Mouse (Mus musculus) c-Kit-negative CD71-positive TER-119-positive erythroid progenitor cells, embryonic 14.5 days (primary cell): ENCODE results near the gene Garnl3.
"Not testable (repeated sequence)": the region's sequence is repeated elsewhere in the genome, so short reads cannot be mapped to it uniquely, and the experiment has no call there.

ENCODE experiments used
- DNase-seq: peaks from one replicate; pipeline ENCODE4 v3.0.0-alpha.2; 2013; ENCODE audit warnings: low read depth, low spot score

Garnl3 gene

DNA sequence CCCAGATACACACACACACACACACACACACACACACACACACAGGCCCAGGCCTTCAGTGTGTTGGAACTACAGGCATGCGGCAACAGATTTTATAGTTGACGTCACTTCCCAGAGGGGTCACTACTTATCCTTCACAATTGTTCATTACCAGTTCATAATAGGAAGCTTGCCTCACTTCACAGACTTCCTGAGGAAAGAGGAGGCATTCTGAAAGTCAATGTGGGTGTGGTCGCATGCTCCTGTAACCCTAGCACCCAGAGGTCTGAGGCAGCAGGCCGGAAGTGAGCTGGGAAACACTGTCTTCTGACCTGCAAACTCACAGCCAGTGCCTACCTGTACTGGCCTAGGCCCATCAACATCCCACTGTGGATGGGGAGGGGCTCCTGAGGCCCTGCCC lies 106.4 kb downstream of the Garnl3 start:
- no peak for DNase-seq

DNA sequence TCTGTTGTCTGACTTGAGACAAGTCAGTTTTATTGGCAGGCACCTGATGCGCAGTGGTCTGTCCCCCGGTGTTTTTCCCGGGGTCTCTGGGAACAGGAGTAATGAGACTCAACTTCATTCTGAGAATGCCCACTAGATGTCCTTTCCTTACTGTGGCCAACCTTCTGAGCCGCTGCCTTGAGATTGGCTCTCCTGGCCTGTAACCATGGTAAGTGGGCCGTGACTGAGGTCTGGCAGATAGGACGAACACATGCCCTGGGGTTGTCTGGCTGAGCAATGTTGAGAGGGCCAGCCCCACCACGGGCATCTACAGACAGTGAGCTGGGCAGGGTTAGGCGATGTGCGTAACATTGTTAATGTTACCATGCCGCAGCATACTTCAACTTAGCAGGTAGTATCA lies 106.9 kb downstream of the Garnl3 start:
- no peak for DNase-seq

DNA sequence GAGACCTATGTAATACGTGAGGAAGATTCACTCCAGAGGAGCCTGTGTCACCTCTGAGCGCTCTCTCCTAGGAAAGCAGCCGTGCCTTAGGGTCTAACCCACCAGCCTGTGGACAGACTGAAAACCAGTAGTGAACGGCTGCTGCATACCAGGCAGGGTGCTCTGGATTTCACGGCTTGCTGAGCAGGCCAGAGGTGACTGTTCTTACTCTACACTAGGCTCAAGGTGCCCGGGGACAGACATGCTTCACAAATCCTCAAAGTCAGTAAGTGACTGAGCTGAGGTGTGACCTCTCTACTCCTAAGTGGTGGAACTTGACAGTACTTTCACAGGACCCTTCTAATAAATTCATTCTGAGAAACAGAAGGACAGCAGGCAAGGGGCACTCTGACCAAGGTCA lies 108.6 kb downstream of the Garnl3 start:
- no peak for DNase-seq

DNA sequence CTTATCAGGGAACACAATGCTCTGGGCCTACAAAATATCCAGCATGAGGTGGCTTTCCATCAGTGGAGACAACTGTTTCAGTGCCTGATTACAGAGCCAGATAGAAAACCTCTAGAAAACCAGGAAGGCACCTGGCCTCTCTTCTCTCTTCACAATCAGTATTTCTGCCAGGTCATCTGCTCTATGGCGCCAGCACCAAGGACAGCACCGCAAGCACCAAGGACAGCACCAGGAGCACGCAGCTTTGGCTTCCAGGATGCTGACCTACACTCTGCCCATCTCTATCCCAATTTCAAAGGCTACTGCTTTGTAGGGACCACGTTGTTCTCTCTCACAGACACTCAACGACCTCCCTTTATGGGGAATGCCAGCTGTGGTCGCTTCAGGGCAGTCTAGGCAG lies 113.4 kb downstream of the Garnl3 start:
- no peak for DNase-seq

DNA sequence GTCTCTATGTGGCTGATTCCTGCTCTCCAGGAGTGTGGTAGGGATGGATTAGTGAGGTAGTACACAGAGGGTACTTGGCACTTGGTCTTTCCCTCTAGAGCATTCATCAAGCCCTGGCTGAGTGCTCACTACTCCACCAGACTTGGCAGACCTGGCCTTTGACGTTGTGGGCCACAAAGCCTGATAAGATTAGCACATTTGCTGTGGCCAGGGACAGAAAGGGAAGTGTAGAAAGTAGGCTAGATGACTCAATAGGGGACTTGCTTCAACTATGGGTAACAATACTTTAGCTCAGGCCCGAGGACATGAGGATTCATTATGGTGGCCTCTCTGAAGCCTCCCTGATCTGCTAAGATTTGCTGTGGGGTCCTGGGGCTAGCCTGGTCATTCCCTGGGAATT lies 114.3 kb downstream of the Garnl3 start:
- DNase-seq, result no peak

DNA sequence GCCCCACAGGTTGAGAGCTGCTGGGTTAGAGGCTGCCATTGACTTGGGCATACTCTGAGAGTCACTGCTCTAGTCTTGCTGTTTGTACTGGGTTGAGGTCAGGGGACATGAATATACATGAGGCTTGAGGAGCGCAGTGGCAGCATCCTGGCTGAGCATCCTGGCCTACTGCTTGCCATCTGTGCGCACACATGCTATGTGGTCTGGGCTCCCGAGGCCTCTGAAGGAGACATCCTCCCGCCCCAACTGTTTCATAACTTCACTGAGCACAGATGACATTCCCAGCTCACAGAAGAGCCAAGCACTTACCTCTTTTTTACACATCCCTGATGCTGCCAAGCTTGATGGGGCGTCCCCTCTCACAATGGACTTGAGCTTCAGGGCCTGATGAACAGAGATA lies 116.6 kb downstream of the Garnl3 start:
- no peak for DNase-seq

DNA sequence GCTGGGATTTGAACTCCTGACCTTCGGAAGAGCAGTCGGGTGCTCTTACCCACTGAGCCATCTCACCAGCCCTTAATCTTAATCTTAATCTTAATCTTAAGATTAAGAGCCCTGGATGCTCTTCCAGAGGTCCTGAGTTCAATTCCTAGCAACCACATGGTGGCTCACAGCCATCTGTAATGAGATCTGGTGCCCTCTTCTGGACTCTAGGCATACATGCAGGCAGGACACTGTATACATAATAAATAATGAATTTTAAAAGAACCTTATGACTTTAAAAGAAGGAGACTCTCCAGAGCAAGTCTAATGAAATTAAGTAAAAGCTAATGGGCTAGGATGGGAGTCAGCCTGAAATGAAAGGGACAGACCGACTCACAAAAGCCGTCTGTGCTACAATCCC lies 122.4 kb downstream of the Garnl3 start:
- DNase-seq, result not testable (repeated sequence)

DNA sequence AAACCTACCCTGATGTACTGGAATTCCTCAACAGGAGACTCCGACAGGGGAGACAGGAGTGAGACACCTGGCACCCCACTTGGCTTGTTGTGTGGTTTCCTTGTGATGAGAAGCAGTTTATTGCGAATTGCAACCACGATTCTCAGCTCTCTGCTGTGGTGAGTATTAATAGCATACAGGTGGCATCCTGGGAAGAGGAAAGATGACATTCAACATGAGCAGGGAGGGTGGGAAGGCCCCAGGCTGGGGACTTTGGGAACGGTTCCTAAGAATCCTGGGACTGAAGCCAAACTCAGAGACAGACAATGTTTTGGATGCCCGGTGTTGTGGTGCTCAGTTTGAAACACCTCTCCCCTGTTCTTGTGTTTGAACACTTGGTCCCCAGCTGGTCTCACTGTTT lies 126.4 kb downstream of the Garnl3 start:
- no peak for DNase-seq

DNA sequence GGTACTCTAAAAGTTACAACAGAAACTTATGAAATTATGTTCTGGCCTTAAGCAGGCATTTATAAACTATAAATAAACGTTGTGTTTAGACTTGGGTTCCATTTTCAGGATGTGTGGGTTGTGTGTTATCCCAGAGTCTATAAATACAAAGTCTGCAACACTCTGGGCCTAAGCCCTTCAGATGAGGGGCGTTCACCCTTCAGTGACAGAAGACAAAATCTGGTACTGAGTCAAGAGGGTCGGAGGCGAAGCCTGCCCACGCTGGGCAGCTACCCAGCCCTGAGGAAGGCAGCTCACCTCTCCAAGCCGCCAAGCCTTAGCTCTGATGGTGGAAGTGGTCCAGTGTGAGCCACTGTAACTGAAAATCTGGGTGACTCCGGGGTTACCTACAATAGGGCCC lies 129.3 kb downstream of the Garnl3 start:
- no peak for DNase-seq

DNA sequence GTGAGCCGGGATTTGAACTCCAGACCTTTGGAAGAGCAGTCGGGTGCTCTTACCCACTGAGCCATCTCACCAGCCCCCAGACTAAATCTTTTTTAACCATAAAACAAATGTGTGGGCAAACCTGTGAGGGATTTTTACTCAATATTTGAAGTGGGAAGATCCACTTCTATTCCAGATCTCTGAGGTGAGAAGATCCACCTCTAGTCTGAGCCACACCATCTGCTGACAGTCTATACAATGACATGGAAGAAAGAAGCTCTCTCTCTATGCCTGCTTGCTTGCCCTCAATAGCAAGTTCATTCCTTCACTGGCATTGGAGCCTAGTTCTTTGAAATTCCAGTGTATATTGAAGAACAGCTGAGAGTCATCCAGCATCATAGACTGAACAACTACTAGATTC lies 131.7 kb downstream of the Garnl3 start:
- DNase-seq, result no peak

DNA sequence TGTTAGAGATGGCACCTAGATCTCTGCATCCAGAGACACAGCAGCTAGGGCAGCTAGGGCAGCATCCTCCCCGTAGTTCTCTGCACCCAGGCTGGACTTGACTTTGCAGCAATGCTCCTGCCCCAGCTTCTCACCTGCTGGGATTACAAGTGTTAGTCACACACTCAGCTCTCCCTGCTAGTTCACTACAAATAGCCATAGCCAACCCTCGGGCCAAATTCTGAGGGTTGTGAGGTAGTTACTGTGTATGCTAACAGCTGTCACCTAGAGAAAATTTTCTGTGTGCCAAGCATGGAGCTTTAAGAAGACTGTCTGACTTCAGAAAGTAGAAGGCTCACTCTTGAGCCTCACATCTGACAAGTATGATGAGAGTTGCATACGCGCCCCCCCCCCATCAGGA lies 133.7 kb downstream of the Garnl3 start:
- no peak for DNase-seq

DNA sequence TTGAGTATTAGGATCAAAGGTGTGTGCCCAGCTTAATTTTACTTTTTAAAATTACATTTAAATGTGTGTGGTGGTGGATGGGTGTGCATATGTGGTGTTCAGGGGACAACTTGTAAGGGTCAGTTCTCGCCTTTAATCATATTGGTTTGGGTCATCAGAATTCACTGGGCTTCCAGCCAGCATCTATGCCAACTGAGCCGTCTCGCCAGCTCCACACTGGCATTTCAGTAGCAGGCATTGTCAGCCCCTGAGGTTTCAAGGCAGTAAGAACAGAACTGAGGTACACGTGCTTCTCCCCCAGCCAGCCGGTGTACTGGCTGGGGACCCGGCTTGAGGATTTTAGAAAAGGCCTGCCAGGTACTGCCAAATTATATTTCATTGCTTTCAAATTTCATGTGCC lies 134.4 kb downstream of the Garnl3 start:
- DNase-seq, result no peak

DNA sequence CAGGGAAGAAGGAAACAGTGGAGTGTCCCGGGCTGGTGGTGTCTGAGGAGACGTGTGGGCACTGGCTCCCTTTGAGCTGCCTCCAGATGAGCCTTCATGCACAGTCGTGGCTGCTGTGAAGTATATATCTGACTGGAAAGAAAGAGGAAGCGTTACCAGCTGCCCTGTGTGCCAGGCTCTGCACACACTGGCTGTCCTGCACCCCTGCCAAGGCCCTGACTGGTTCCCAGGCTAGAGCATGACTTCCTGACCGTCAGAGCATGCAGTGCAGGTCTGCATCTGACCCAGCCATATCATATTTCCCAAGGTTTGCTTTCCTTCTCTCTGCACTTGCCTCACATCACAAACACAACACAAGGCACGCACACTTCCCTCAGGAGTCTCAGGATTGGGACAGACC lies 139.3 kb downstream of the Garnl3 start:
- no peak for DNase-seq

DNA sequence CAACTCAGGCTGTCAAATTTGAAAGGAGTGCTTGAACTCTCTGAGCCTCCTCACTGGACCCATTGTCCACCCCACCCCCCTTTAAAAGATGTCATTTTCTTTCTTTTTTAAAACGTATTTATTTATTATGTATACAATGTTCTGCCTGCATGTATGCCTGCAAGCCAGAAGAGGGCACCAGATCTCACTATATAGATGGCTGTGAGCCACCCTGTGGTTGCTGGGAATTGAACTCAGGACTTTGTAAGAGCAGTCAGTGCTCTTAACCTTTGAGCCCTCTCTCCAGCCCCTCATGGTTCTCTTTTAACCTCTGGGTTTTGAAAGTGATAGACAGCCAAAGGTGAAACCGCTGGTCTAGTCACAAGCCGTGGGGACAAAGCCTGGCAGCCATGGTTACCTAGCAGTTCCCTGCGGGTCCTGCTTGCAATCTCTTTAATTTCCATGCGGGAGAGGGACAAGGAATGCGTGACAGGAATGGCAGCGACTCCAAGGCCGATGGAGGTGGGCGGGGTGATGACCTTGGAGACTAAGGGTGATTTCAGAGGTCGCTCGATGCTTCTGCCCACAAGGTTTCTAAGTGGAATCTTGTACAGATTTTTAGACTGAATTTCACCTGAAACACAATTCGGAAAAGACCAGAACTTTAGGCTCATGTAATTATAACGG lies 141.2 kb downstream of the Garnl3 start:
- no peak for DNase-seq

DNA sequence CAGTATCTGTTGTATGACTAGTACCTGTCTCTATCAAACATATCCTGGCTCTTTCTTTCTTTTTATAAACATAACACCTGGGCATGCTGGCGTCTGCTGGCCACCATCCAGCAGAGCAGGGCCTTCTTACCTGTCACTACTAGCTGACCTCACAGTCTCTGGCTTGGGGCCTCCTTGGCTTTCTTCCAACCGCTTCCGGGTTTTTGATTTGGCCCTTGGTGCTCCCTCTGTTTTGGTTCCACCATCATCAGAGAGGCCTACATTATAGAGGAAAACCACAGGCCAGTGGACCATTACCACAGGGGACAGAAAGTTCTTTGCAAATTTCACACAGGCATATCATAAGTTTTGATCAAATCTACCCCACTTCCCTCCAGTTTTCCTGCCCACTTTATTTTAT lies 142.1 kb downstream of the Garnl3 start:
- no peak for DNase-seq

DNA sequence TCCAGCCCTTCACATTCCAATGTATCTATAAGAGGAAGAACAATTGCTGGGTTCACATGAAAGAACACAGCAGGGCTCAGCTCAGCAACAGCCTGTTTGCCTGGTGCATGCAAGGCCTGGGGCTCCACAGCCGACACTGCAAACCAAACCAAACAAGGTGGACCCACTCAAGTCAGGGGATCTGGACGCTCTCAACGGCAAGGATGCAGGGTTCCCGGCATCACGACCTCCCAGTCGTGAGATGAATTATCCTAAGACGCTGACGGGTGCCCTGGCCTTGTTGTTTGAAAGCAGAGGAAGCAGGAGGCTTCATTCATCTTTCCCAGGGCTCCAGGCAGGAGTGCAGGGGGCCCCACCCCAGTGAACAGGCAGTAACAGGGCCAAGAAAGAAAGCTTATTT lies 145.6 kb downstream of the Garnl3 start:
- DNase-seq, result no peak

DNA sequence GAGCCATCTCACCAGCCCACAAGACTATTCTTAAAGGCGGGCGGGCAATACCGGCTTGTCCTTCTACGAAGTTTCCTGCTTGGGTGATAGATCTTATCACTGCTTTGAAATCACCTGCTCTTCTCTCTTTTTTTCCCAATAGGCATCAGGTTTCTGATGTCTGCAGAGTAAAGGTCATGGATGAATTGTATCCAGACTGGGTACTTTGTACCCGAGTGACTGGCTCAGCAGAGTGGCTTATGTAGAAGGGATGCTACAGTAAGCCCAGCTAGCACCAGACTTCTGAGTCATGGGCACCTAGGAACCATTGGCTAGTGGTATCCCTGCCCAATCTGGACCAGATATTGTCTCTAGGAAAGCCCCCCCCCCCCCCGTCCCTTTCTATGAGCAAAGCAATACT lies 147.8 kb downstream of the Garnl3 start:
- DNase-seq, result no peak

DNA sequence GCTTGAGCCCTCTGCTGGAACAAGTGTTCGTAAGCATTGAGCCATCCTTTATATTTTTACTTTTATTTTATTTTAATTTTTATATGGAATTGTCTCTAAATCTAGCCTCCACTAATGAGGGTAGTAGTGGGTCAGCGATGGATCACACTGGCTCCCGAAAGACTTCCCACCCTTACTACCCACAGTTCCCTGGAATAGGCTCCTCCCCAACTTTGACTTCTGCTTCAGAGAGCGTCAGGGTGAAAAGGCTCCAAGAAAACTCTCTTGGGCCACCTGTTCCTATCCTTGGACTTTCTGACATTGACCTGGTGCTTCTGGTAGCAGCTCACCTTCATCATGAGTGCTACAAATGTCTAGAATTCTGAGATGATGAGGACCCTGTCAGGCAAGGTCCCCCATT lies 148.8 kb downstream of the Garnl3 start:
- no peak for DNase-seq

DNA sequence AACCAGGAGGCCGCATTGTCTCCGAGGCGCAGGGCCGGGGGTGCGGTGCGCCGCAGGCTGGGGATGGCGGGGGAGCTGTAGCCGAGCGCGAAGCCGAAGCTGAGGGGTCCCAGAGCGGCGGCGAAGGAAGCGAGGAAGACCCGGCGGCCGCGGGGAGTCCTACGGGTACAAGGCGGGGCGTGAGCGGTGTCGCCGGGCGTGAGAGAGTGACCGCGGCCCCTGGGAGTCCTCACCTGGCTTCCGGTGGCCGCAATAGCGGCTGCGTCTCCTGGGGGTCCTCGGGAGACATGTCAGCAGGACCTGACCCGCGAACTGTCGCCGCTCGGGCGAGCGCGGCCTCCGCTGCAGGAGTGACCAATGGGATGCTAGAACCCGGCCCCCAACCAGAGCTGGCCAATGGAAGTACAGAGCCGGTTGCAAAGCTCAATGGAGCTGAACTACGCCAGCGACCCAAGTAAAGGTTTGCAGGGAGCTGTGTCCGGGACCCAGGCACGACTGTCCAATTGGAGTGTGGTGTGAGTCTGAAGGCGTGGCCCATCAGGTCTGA lies 149.7 kb downstream of the Garnl3 start, which contains the start of gene Slc2a8:
Gene Slc2a8, minus strand, starts transcription at position 359 of the 547 bp plus-strand sequence.
- peak; percentile 73 for DNase-seq

DNA sequence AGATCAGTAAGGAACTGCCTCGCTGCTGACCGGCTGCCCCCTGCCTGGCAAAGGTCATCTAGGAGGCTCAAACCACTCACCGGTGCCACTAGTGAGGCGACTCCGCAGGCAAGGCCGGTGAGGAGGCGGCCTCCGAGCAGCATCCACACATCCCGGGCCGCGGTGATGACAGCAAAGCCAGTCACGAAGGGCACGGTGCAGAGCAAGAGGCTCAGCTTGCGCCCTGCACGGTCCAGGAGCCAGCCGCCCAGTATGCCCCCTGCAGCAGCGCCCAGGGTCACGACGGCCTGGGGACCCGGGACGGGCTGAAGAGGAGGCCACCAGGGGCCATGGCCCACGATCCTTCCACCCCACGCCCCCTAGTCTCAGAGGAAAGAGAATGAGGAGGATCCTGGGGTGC lies 150.2 kb downstream of the Garnl3 start:
- no peak for DNase-seq

DNA sequence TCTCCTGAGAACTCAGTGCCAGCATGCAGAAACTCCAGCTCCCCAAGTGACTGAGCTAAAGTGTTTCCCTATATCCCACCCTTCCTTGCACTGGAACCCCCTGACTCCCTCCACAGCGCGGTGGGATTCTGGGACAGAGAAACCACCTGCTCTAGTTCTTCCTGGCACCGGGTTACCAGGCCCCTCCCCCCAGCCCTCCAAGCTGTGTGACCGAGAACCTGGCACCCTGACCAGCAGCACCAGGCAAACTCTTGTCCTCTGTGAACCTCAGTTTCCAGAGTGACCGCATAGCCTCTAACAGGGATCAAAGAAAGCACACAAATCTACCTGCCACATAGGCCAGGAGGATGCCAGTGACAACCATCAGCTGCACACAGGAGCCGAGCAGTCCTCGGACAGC lies 151.8 kb downstream of the Garnl3 start:
- no peak for DNase-seq

DNA sequence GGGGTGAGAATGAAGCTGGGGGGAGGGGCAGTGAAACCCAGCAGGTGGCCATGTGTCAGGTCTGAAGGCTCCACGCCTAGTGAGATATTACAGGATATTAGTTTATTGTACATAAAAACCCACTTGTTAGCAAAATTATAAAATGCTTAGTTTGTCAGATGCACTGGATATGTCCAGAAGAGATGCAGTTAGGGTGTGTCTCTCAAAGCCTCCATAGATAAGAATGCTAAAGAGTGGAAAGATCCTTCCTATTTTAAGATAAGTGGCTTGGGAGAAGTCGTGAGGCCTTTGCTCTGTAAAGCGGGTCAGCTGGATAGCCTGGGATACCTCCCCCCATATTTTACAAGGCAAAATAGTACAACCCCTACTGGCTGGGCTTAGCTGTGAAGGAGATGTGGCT lies 152.8 kb downstream of the Garnl3 start:
- DNase-seq, result no peak

DNA sequence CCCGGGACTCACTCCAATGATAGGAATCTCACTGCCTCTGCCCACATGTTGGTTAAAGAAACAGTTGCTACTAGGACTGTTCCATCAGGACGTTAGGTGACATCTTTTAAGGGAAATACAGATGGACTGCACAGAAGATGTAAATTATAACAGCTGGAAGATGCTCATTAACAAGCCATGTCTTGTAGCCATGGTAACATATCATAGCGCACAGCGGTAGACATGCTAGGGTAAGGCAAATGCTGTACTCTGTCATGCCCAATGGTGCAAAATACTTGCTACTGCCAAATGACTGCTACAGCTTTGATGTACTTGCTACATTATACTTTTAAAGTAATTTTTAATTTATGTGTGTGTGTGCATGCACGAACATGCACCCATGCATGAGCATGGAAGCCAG lies 154.3 kb downstream of the Garnl3 start:
- no peak for DNase-seq

DNA sequence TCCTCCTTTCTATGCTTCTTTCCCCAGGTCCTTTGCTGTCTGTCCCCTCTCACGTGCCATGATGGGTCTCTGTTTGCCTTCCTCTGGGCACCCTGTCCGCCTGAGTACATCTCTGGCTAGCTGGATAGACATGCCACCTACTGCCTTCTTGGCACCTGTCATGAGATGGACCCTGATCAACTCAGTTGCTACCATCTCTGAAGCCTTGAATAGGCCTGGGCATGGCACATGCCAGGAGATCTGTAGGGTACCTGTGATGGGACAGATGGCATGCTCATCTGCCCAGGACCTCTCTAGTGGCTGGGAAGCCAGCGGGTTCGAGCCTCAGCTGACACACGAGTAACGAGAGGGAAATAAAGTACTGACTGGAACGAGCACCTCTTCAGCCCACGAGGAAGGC lies 157.2 kb downstream of the Garnl3 start:
- DNase-seq, result no peak
